Mouse (Mus musculus) kidney, adult 2 months (tissue): ENCODE data around the gene Eif4e2. TPM values are rescaled to one million over a fixed set of nuclear protein-coding genes. Genes with fewer than 3 reads are reported as not detected.
A peak's percentile ranks its signal among the peaks of the same experiment; 100 is the strongest.

Experiments used
- DNase-seq: peaks from one replicate; pipeline ENCODE4 v3.0.0; 2021
- H3K27ac ChIP-seq: fragments of 200-500 bp; 2 replicates; pipeline ENCODE4 v1.5.1; 2012; ENCODE audit warnings: low read depth, low read length, control low read depth, inconsistent platforms; ENCODE audit not compliant: insufficient read depth
- H3K27me3 ChIP-seq: fragments of 200-500 bp; replicated peaks from 2 replicates; pipeline ENCODE4 v1.6.1; 2012; ENCODE audit warnings: mild to moderate bottlenecking, moderate library complexity, low read length, inconsistent platforms; ENCODE audit not compliant: control insufficient read depth, insufficient read depth
- H3K36me3 ChIP-seq: fragments of 200-500 bp; 2 replicates; pipeline ENCODE4 v1.6.1; 2012; ENCODE audit warnings: mild to moderate bottlenecking, moderate library complexity, low read length, inconsistent platforms; ENCODE audit not compliant: control insufficient read depth, insufficient read depth
- H3K4me1 ChIP-seq: fragments of 200-500 bp; 2 replicates; pipeline ENCODE4 v1.6.1; 2011; ENCODE audit warnings: low read length; ENCODE audit not compliant: control insufficient read depth, insufficient read depth
- H3K4me3 ChIP-seq: fragments of 200-500 bp; 2 replicates; pipeline ENCODE4 v1.5.1; 2011; ENCODE audit warnings: mild to moderate bottlenecking, low read depth, low read length, control low read depth; ENCODE audit not compliant: insufficient read depth
- CTCF ChIP-seq: fragments of 200-500 bp; conservative IDR thresholded peaks from 2 replicates; pipeline ENCODE4 v1.5.1; 2011; ENCODE audit warnings: low read depth, mild to moderate bottlenecking, control low read depth, low read length, moderate library complexity, mixed read lengths; ENCODE audit not compliant: insufficient read depth, insufficient read length
- POLR2A ChIP-seq: fragments of 200-500 bp; IDR thresholded peaks from one replicate; pipeline ENCODE4 v1.6.1; 2011; ENCODE audit warnings: low read depth, low read length, control low read depth
- WGBS: fragments of 180-500 bp; shearing (Covaris S2); methylation state at CpG from one replicate; pipeline ENCODE4 v1.1.7; 2018; 5-methylcytosine and 5-hydroxymethylcytosine counted together
- polyA plus RNA-seq: library from polyadenylated mRNA; depleted of rRNA; stranded (reverse); fragments of >200 nt; gene quantifications from 2 replicates; pipeline ENCODE4 v1.2.3, GENCODE M21; 2012

The Eif4e2 gene
- polyA plus RNA-seq, 1 experiment = 42.7 TPM

DNA sequence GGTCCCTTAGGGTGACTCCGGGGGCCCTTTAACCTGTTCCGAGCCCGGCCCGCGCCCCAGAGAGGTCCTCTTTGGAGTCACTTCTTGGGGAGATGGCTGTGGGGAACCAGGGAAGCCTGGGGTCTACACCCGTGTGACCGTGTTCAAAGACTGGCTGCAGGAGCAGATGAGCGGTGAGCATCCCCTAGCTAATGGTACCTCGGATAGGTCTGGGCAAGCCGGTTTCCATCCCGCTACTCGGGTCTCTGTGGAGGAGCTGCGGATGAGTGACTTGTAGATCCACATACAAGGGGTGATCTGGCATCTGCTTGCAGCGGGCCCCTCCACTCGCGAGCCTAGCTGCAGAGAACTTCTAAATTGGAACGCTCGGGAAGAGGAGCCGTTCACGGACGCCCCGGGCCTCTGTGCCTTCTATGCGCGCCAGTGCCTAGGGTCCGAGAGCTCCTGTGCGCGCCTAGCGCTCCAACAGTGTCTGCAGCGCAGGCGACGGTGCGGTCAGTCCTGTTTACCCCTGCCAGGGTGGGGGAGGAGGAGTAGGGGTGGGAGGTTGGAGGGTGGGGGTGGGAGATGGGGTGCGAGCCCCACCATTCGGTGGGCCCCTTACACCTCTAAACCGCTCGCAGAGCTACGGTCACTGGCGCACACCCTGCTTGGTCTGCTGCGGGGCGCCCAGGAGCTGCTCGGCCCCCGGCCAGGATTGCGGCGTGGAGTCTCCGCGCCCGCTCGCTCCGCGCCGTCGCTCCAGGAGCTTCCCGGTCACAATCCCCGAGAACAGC, 27.3 kb upstream of the Eif4e2 start:
- no peak for DNase-seq
- no peaks in the 10 kb centered on the region for H3K36me3 ChIP-seq
- H3K27me3 ChIP-seq = 0 out of 2 replicates have a peak, but pooled peaks cover 1% of the 10 kb centered on the region
- TF ChIP-seq CTCF = no peak
- TF ChIP-seq POLR2A = no peak
- H3K27ac ChIP-seq = no peak overlapping the region
- peak overlapping the region; percentile 64 for H3K4me3 ChIP-seq
- H3K4me1 ChIP-seq = no peaks in the 10 kb centered on the region
- WGBS = 3% methylated on average over 54 of the region's 54 CpGs

DNA sequence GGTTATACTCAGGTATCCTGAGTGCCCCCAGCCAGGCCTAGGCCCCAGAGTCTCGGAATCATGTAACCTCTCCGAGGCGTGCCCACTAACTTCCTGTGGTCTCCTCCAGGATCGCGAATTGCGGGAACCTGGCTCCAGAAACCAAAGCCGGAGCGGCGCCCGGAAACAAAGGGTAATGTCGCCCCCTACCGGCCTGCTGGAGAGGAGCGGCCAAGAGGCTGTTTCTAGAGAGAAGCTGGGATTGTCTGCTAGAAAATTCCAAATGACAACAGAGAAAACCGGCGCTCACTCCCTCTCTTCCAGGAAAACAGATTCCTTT, 26.7 kb upstream of the Eif4e2 start:
- H3K36me3 ChIP-seq = no peaks in the 10 kb centered on the region
- no peak overlapping the region for H3K27ac ChIP-seq
- H3K27me3 ChIP-seq = 0 out of 2 replicates have a peak, but pooled peaks cover 1% of the 10 kb centered on the region
- TF ChIP-seq POLR2A = no peak
- TF ChIP-seq CTCF = peak; percentile 84
- H3K4me1 ChIP-seq = no peaks in the 10 kb centered on the region
- peak; percentile 67 for DNase-seq
- WGBS = under 1% methylated on average over 15 of the region's 15 CpGs
- peak overlapping the region; percentile 64 for H3K4me3 ChIP-seq

DNA sequence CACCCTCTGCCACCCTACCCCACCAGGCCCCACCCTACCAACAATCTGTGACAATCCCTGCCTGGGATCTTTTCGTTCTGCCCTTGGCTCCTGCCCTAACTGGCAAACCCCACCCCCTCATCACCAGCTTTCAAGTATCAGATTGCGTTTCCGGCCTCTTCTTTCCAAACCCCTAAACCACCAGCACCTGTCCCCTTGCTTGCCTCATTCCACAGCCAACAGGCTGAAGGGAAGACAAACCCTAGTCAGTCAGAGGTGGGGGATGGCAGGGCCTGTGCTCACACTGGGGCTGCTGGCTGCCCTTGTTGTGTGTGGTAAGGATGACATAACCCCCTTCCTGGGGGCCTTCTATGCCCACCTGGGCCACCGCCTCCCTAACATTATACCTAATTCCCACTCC, 23.3 kb upstream of the Eif4e2 start, which contains the start of gene Chrnd:
Gene Chrnd, plus strand, starts transcription at position 179 of the 400 bp plus-strand sequence.
- no peak for DNase-seq
- TF ChIP-seq CTCF (no peak), POLR2A (no peak)
- Histone ChIP-seq H3K27ac (no peak within 1 kb of the TSS), H3K4me3 (no peak within 1 kb of the TSS), H3K4me1 (no peaks in the 10 kb centered on the region), H3K36me3 (no peaks in the 10 kb centered on the region), H3K27me3 (0 out of 2 replicates have a peak, but pooled peaks cover 1% of the 10 kb centered on the region)
- WGBS = 52% methylated on average over 4 of the region's 4 CpGs

DNA sequence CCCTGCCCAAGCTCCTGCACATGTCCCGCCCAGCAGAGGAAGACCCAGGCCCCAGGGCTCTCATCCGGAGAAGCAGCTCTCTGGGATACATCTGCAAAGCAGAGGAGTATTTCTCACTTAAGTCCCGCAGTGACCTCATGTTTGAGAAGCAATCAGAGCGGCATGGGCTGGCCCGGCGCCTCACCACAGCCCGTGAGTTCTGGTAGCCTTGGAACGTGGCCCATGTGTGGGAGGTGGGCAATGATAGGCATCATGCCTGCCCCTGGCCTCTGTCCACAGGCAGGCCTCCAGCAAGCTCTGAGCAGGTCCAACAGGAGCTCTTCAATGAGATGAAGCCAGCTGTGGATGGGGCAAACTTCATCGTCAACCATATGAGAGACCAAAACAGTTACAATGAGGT, 16.4 kb upstream of the Eif4e2 start:
- Histone ChIP-seq H3K27me3 (no peaks in the 10 kb centered on the region), H3K36me3 (no peaks in the 10 kb centered on the region), H3K4me3 (no peak overlapping the region), H3K4me1 (no peaks in the 10 kb centered on the region), H3K27ac (no peak overlapping the region)
- no peak for TF ChIP-seq POLR2A
- TF ChIP-seq CTCF = no peak
- no peak for DNase-seq
- WGBS = 76% methylated on average over 9 of the region's 9 CpGs

DNA sequence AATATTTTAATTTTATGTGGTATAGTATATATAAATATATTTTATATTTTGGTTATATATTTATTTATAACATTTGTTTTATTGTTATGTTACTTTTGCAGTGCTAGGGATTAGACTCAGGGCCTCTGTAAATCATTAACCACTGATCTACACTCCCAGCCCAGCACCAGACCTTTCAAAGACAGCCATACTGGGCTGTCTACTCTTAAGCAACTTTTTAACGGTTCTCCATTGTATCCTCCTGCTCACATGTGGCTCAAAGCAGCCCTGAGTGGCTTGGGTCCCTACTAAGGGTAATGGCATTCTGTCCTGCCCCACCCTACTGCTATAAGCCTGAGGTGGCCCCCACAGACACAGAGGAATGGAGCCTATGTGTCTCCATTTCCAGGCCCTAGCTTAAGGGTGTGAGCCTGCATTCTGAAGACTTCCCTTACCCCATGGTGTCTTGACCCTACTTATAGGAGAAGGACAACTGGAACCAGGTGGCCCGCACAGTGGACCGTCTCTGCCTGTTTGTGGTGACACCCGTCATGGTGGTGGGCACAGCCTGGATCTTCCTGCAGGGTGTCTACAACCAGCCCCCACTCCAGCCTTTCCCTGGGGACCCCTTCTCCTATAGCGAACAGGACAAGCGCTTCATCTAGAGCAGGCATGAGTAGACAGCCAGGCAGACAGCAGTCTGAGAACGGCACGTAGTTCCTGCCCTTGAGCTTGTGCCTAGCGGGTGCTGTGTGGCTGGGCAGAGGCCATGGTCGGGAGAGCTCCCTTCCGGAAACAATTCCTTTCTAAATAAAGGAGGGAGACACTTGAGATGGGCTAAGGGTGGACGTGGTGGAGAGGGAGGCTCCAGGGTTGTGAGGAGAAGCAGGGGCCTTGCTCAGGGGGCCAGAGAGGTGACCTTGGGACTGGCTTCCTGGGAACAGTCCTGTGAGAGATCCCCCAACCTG, 15.3 kb upstream of the Eif4e2 start:
- peak; percentile 24 for DNase-seq
- Histone ChIP-seq H3K4me3 (no peak overlapping the region), H3K36me3 (no peaks in the 10 kb centered on the region), H3K27me3 (no peaks in the 10 kb centered on the region), H3K27ac (no peak overlapping the region), H3K4me1 (no peaks in the 10 kb centered on the region)
- 59% methylated on average over 12 of the region's 12 CpGs for WGBS
- no peak for TF ChIP-seq CTCF
- no peak for TF ChIP-seq POLR2A

DNA sequence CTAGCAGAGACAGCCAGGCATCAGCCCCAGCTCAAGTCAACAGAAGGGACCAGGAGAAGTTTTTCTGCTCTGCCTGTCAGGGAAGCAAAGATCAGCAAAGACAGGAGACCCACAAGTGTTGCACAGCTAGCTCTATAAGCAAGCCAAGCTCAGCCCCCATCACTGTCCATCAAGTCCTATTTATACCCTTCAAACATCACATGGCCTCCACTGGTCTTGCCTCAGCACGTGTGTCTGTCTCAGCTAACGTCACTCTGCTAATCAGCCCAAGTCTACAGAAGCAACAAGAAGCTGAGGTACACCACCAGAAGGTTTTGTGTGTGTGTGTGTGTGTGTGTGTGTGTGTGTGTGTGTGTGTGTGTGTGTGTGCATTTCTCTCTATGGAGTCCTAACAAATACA, 12.9 kb upstream of the Eif4e2 start:
- TF ChIP-seq CTCF (no peak), POLR2A (no peak)
- 41% methylated on average over 2 of the region's 2 CpGs for WGBS
- no peaks in the 10 kb centered on the region for H3K36me3 ChIP-seq
- DNase-seq = no peak
- no peaks in the 10 kb centered on the region for H3K4me1 ChIP-seq
- no peak overlapping the region for H3K4me3 ChIP-seq
- no peak overlapping the region for H3K27ac ChIP-seq
- H3K27me3 ChIP-seq = no peaks in the 10 kb centered on the region

DNA sequence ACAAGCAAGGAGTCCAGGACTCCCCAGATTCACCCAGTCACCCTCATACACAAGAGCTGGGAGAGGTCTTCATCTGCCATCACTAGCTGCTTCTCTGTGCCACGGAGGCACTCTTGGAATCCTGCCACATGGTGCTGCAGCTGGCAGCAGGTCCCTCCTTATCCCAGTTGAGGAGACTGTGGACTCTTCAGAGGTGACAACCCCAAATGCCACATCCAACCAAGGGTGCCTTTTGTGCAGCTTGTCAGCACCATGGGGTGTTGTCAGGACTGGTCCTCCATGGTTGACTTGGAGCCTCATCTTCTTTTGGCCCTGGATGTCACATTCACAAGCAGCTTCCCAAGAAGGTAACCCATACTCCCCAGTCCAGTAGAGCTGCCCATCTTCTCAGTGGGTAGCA, 11.9 kb upstream of the Eif4e2 start:
- no peak overlapping the region for H3K4me3 ChIP-seq
- no peaks in the 10 kb centered on the region for H3K36me3 ChIP-seq
- H3K27ac ChIP-seq = no peak overlapping the region
- WGBS = 58% methylated on average over 1 of the region's 1 CpGs
- H3K27me3 ChIP-seq = no peaks in the 10 kb centered on the region
- TF ChIP-seq CTCF (no peak), POLR2A (no peak)
- no peaks in the 10 kb centered on the region for H3K4me1 ChIP-seq
- DNase-seq = no peak
